Mouse (Mus musculus) liver, embryonic 14.5 days (tissue): ENCODE data around the gene Zfp652.

Experiments used
- CTCF ChIP-seq: IDR thresholded peaks from 2 replicates; pipeline ENCODE4 v1.5.1; 2016; ENCODE audit warnings: antibody characterized with exemption, low read depth, control low read depth
- EP300 ChIP-seq: IDR thresholded peaks from 2 replicates; pipeline ENCODE4 v1.6.1; 2016; ENCODE audit warnings: antibody characterized with exemption, low read depth

DNA sequence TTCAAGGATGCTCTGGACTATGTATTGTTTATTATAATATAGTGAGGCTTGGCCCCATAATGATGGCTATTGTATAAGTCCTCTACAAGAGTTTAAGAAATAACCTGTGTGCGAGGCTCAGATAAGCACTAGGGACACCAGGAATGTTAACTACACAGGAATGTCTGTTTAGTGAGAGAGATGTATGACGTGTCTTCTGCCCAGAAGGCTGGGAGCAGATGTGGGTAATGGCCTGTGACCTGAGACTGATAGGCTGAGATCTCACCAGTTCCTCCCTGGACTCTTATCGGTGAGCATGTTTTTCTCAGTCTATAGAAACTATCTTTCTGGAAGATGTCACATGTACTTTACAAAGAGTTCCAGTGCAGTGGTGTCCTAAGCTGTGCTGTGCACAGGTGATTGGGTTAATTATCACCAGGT lies 147.6 kb downstream of the Zfp652 start:
- TF ChIP-seq CTCF (no peak), EP300 (peak; percentile 62)
